Mouse (Mus musculus) midbrain, embryonic 16.5 days (tissue): ENCODE measurements around the gene Dhx58. TPM values are rescaled to one million over a fixed set of nuclear protein-coding genes. Genes with fewer than 3 reads are reported as not detected.

ENCODE experiments used
- ATAC-seq: fragments of 200-750 bp; cut with Nextera tagmentation; 2 replicates; pipeline ENCODE4 v1.8.0; 2017; ENCODE audit warnings: moderate TSS enrichment
- H3K27ac ChIP-seq: fragments of 300-500 bp; sonication (generic); 2 replicates; pipeline ENCODE4 v1.5.1; 2014; ENCODE audit warnings: mild to moderate bottlenecking, low read length, mixed read lengths
- H3K27me3 ChIP-seq: fragments of 300-500 bp; sonication (generic); 2 replicates; pipeline ENCODE4 v1.6.1; 2014; ENCODE audit warnings: low read depth, low read length, mixed read lengths; ENCODE audit not compliant: control insufficient read depth, insufficient read depth
- H3K36me3 ChIP-seq: fragments of 300-500 bp; sonication (generic); 2 replicates; pipeline ENCODE4 v1.6.1; 2014; ENCODE audit warnings: mild to moderate bottlenecking, low read length, moderate library complexity, mixed read lengths; ENCODE audit not compliant: control insufficient read depth, insufficient read depth
- H3K4me1 ChIP-seq: fragments of 300-500 bp; sonication (generic); 2 replicates; pipeline ENCODE4 v1.6.1; 2014; ENCODE audit warnings: mild to moderate bottlenecking, low read length, mixed read lengths; ENCODE audit not compliant: control insufficient read depth, insufficient read depth
- H3K4me2 ChIP-seq: fragments of 300-500 bp; sonication (generic); 2 replicates; pipeline ENCODE4 v1.6.1; 2014; ENCODE audit warnings: mild to moderate bottlenecking, low read length, mixed read lengths
- H3K4me3 ChIP-seq: fragments of 300-500 bp; sonication (generic); 2 replicates; pipeline ENCODE4 v1.5.1; 2014; ENCODE audit warnings: low read depth, mild to moderate bottlenecking, low read length, moderate library complexity, mixed read lengths
- H3K9ac ChIP-seq: fragments of 300-500 bp; sonication (generic); 2 replicates; pipeline ENCODE4 v1.6.1; 2014; ENCODE audit warnings: low read depth, low read length, mixed read lengths
- H3K9me3 ChIP-seq: fragments of 300-500 bp; sonication (generic); replicated peaks from 2 replicates; pipeline ENCODE4 v1.6.1; 2014; ENCODE audit warnings: mild to moderate bottlenecking, low read length, mixed read lengths; ENCODE audit not compliant: control insufficient read depth, poor library complexity, severe bottlenecking
- WGBS: fragments of 180-500 bp; shearing (Covaris S2); extraction: QIAGEN DNeasy Blood & Tissue Kit; methylation state at CpG from one replicate; pipeline ENCODE4 v1.1.7; 2014; 5-methylcytosine and 5-hydroxymethylcytosine counted together
- polyA plus RNA-seq: library from polyadenylated mRNA; unstranded; fragments of >200 nt; fragmentation: Nextera tagmentation; extraction: Ambion mirVana; gene quantifications from 2 replicates; pipeline ENCODE4 v1.2.1, GENCODE M21; 2015

Dhx58 gene
- polyA plus RNA-seq, 1 experiment from 2014 or later = 2.8 TPM

GRCm38 (mm10) chr11:100728601-100729000 lies 24.5 kb upstream of the Dhx58 start:
- Histone ChIP-seq H3K4me3 (no peak overlapping the region), H3K9ac (no peak overlapping the region), H3K27me3 (no peaks in the 10 kb centered on the region), H3K4me2 (no peak overlapping the region), H3K27ac (no peak overlapping the region), H3K36me3 (0 out of 2 replicates have a peak, but pooled peaks cover 2% of the 10 kb centered on the region), H3K4me1 (no peaks in the 10 kb centered on the region), H3K9me3 (no peaks in the 10 kb centered on the region)
- WGBS = 84% methylated on average over 6 of the region's 6 CpGs
- ATAC-seq = no peak

- H3K9ac ChIP-seq = no peak overlapping the region
- H3K4me1 ChIP-seq = no peaks in the 10 kb centered on the region
- no peak for ATAC-seq
- 0 out of 2 replicates have a peak, but pooled peaks cover 2% of the 10 kb centered on the region for H3K36me3 ChIP-seq
- no peaks in the 10 kb centered on the region for H3K9me3 ChIP-seq
- 98% methylated on average over 3 of the region's 3 CpGs for WGBS
- H3K27ac ChIP-seq = no peak overlapping the region
- H3K4me3 ChIP-seq = no peak overlapping the region
- no peaks in the 10 kb centered on the region for H3K27me3 ChIP-seq
- no peak overlapping the region for H3K4me2 ChIP-seq
These were observed 23.1 kb upstream of the Dhx58 start for GRCm38 (mm10) chr11:100727201-100727600.

- Histone ChIP-seq H3K27ac (no peak overlapping the region), H3K9ac (no peak overlapping the region), H3K4me1 (no peaks in the 10 kb centered on the region), H3K4me3 (no peak overlapping the region), H3K27me3 (no peaks in the 10 kb centered on the region), H3K4me2 (no peak overlapping the region), H3K36me3 (0 out of 2 replicates have a peak, but pooled peaks cover 2% of the 10 kb centered on the region), H3K9me3 (no peaks in the 10 kb centered on the region)
- no peak for ATAC-seq
- 72% methylated on average over 5 of the region's 5 CpGs for WGBS
These were observed 20.9 kb upstream of the Dhx58 start for GRCm38 (mm10) chr11:100724919-100725512.

- no peak overlapping the region for H3K4me2 ChIP-seq
- H3K9ac ChIP-seq = no peak overlapping the region
- H3K27me3 ChIP-seq = no peaks in the 10 kb centered on the region
- H3K4me1 ChIP-seq = no peaks in the 10 kb centered on the region
- WGBS = 55% methylated on average over 2 of the region's 2 CpGs
- peaks cover 9% of the 10 kb centered on the region for H3K36me3 ChIP-seq
- H3K4me3 ChIP-seq = no peak overlapping the region
- no peaks in the 10 kb centered on the region for H3K9me3 ChIP-seq
- no peak for ATAC-seq
- no peak overlapping the region for H3K27ac ChIP-seq
These were observed 18.5 kb upstream of the Dhx58 start for GRCm38 (mm10) chr11:100722493-100723028.

GRCm38 (mm10) chr11:100721776-100722492 lies 17.9 kb upstream of the Dhx58 start:
- no peak for ATAC-seq
- H3K4me3 ChIP-seq = no peak overlapping the region
- 72% methylated on average over 8 of the region's 8 CpGs for WGBS
- H3K9ac ChIP-seq = no peak overlapping the region
- peak overlapping the region; percentile 1; the same call in 1 of the 2 replicates for H3K27ac ChIP-seq
- no peaks in the 10 kb centered on the region for H3K27me3 ChIP-seq
- H3K36me3 ChIP-seq = peaks cover 9% of the 10 kb centered on the region
- no peaks in the 10 kb centered on the region for H3K4me1 ChIP-seq
- H3K4me2 ChIP-seq = no peak overlapping the region
- no peaks in the 10 kb centered on the region for H3K9me3 ChIP-seq

GRCm38 (mm10) chr11:100721254-100721653 lies 17.2 kb upstream of the Dhx58 start:
- Histone ChIP-seq H3K9me3 (no peaks in the 10 kb centered on the region), H3K9ac (no peak overlapping the region), H3K27me3 (no peaks in the 10 kb centered on the region), H3K36me3 (peaks cover 13% of the 10 kb centered on the region), H3K4me1 (no peaks in the 10 kb centered on the region), H3K4me3 (no peak overlapping the region), H3K4me2 (no peak overlapping the region), H3K27ac (no peak overlapping the region)
- WGBS = 51% methylated on average over 4 of the region's 4 CpGs
- no peak for ATAC-seq

GRCm38 (mm10) chr11:100720345-100720744 lies 16.3 kb upstream of the Dhx58 start:
- Histone ChIP-seq H3K27ac (peak overlapping the region; percentile 54), H3K4me3 (no peak overlapping the region), H3K4me1 (no peaks in the 10 kb centered on the region), H3K9ac (peak overlapping the region; percentile 16; the same call in 1 of the 2 replicates), H3K36me3 (peaks cover 21% of the 10 kb centered on the region), H3K4me2 (no peak overlapping the region), H3K27me3 (no peaks in the 10 kb centered on the region), H3K9me3 (no peaks in the 10 kb centered on the region)
- ATAC-seq = no peak
- WGBS = 74% methylated on average over 5 of the region's 5 CpGs

- Histone ChIP-seq H3K4me3 (no peak overlapping the region), H3K9me3 (no peaks in the 10 kb centered on the region), H3K4me2 (no peak overlapping the region), H3K36me3 (peaks cover 21% of the 10 kb centered on the region), H3K4me1 (no peaks in the 10 kb centered on the region), H3K9ac (no peak overlapping the region), H3K27me3 (no peaks in the 10 kb centered on the region), H3K27ac (peak overlapping the region; percentile 54; the same call in 1 of the 2 replicates)
- 88% methylated on average over 11 of the region's 11 CpGs for WGBS
- ATAC-seq = no peak
These were observed 15.8 kb upstream of the Dhx58 start for GRCm38 (mm10) chr11:100719893-100720292.

- Histone ChIP-seq H3K9ac (no peak overlapping the region), H3K4me3 (no peak overlapping the region), H3K4me1 (no peaks in the 10 kb centered on the region), H3K9me3 (no peaks in the 10 kb centered on the region), H3K27ac (no peak overlapping the region), H3K27me3 (no peaks in the 10 kb centered on the region), H3K4me2 (no peak overlapping the region), H3K36me3 (peaks cover 21% of the 10 kb centered on the region)
- no peak for ATAC-seq
- WGBS = 80% methylated on average over 3 of the region's 3 CpGs
These were observed 15.2 kb upstream of the Dhx58 start for GRCm38 (mm10) chr11:100719312-100719711.
